Mouse (Mus musculus) gastrocnemius, postnatal 4 days (tissue): ENCODE results near the gene Kcnh2. TPM values are rescaled to one million over a fixed set of nuclear protein-coding genes. Genes with fewer than 3 reads are reported as not detected.

Experiments used
- DNase-seq, 2 experiments: peaks; one replicate each; pipeline ENCODE4 v3.0.0; 2021 to 2022; ENCODE audit warnings: low spot score in 2 of 2, mixed read lengths in 2 of 2
- total RNA-seq, 2 experiments: library from RNA; stranded (reverse); gene quantifications; 2 replicates each; pipeline ENCODE4 v1.2.3; 2021

Gene Kcnh2
- total RNA-seq, 2 experiments from 2014 or later: 22.4 to 24.6 TPM

DNA sequence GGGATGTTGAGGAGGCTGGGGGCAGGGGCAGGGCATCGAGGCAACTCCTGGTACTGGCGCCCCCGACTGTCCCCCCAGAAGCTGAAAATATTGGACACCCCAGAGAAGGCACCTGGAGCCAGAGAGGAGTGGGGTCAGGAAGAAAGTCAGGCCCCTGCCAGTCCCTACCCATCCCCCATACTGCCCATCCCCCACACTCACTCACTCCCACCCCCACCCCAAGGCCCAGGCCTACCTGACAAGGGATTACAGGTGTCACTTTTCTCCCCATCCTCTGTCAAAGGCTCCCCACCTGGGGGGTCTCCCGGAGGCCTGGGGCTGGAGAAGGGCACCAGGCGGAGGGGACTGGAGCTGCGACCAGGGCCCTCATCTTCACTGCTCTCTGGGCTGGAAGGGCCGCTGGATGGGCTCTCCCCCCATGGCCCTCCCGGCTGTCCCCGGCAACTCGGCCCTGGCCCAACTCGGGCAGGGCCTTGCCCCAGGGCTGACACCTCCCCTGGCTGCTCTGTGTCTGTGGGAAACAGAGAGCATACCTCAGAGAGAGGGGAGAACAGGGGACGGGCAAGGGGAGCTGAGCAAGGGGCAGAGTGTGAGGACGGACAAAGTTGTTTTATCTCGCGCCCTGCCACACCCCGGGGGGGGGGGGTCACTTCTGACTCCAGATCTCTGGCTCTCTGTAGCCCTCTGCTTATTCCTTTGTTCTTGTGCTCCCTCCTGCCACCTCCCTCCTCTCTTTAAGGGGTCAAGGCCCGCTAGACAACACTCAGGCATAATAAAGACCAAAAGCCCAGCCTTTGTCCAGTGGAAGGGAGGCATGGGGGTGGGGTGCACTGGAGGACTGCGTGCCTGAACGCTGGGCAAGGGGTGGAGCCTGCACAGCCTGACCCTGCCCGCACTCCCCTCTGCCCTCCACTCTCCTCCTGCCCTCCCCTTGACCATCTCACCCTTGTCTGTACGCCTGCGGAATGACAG, 29.4 kb downstream of the Kcnh2 start:
- DNase-seq: no peak

- no peak for DNase-seq
Observed at GRCm38 (mm10) chr5:24320894-24321293, 30.5 kb downstream of the Kcnh2 start.

- DNase-seq: no peak
Observed at GRCm38 (mm10) chr5:24320467-24320813, 31.0 kb downstream of the Kcnh2 start.

DNA sequence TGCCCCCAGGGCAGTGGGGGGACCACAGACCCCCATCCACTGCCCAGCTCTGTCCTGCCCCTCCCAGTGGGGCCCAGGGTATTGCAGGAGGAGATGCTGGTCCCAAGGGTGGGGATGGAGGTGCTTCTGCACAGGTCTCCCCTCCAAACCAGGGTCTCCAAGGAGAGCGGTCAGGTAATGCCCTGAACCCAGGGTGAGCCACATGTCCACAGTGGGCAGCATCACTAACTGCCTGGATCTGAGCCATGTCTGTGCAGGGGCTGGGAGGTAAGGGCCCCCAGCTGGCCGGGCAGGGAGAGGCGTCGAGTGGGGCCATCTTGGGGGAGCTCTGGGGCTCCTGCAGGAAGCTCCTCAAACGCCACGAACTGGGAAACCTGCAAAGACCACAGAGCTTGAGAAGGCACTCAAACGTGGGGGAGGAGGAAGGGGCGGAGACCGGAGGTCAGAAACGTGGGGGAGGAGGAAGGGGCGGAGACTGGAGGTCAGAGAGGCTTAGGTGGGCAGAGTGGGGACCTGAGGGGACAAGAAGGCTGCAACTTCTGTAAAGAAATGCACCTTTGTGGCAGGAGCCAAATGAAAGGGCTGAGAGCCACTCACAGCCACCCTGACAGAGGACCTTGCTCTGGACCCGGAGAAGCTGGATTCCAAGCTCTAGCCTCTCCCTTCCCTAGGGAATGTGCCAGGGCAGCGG, 31.5 kb downstream of the Kcnh2 start:
- no peak for DNase-seq

DNA sequence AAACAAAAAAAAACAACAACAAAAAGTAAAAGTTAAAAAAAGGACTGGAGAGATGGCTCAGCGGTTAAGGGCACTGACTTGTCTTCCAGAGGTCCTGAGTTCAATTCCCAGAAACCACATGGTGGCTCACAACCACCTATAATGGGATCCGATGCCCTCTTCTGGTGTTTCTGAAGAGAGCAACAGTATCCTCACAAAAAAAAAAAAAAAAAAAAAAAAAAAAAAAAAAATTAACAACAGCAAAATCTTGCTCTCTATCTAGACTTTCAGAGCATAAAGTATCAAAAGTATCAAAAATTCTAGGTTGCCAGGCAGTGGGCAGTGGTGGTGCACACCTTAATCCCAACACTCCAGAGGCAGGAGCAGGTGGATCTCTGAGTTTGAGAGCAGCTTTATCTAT, 42.2 kb downstream of the Kcnh2 start:
- DNase-seq: no peak

DNA sequence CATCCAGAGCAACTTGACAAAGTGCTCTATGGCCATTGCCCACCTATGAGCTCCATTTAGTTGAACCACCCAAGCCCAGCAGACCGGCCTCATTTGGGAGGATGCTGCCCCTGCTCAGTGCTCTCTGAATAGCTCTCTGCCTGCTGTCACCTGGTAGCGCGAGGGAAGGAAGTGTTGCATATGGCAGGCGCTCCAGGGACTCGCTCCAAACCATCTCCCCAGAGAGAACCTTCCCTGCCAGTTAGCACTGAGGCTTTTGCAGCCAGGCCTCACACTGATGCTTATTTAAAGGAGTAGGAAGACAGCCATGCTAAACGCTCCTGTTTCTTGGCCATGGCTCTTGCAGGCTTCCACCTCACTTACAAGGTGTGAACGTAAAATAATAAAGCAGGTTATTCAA, 42.8 kb downstream of the Kcnh2 start:
- no peak for DNase-seq

GRCm38 (mm10) chr5:24307118-24307777, 44.2 kb downstream of the Kcnh2 start:
- DNase-seq: peak in 1 of 2 experiments; percentile 27

GRCm38 (mm10) chr5:24303199-24303598, 48.2 kb downstream of the Kcnh2 start:
- DNase-seq: no peak

DNA sequence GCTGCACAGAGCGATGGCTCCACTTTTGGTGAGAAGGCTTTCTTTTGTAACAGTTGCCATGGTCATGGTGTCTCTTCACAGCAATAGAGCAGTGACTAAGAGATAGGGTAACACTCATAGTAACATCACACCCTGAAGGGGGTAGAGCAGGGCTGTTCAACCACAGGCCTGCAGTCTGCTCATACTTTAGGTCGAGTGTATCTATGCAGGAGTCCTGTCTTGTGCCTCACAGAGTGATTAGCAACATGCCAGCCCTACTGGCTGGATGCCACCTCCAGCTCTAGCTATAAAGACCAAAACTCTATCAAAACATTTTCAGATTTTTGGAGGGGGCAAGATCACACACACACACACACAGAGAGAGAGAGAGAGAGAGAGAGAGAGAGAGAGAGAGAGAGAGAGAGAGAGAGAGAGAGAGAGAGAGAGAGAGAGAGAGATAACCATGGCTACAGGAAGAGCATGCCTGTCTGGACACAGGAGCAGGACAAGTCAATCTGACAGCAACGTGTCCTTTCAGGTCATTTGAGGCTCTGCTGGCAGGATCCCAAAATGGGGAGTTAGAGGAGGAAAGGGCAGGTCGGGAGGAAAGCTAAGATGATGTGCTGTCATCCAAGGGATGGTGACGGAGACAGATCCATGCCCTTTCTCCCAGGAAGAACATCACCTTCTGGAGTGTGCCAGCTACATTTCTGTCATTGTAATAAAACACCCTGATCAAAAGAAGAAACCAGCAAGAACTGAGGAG, 51.4 kb downstream of the Kcnh2 start:
- no peak for DNase-seq

- no peak for DNase-seq
Observed at GRCm38 (mm10) chr5:24291954-24292353, 59.5 kb downstream of the Kcnh2 start.

- DNase-seq: no peak
Observed at GRCm38 (mm10) chr5:24286221-24286970, 65.0 kb downstream of the Kcnh2 start.

GRCm38 (mm10) chr5:24284145-24284544, 67.3 kb downstream of the Kcnh2 start:
- DNase-seq: no peak

- DNase-seq: no peak
Observed at GRCm38 (mm10) chr5:24283181-24283580, 68.2 kb downstream of the Kcnh2 start.

- no peak for DNase-seq
Observed at GRCm38 (mm10) chr5:24280523-24280922, 70.9 kb downstream of the Kcnh2 start.

DNA sequence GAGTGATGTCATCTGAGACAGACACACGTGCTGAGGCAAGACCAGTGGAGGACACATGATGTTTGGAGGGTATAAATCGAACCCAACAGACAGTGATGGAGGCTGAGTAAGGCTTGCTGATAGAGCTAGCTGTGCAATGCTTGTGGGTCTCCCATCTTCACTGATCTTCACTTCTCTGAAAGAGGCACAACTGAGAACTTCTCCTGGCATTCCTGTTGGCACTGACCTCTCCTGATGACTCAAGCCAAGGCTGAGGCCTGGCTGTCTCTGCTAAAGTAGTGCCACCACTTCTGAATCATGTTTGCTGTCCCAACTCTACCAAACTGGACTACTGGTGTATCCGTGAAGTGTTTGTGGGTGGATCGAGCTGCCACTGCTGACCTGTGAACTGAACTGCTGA, 71.9 kb downstream of the Kcnh2 start:
- DNase-seq: no peak

DNA sequence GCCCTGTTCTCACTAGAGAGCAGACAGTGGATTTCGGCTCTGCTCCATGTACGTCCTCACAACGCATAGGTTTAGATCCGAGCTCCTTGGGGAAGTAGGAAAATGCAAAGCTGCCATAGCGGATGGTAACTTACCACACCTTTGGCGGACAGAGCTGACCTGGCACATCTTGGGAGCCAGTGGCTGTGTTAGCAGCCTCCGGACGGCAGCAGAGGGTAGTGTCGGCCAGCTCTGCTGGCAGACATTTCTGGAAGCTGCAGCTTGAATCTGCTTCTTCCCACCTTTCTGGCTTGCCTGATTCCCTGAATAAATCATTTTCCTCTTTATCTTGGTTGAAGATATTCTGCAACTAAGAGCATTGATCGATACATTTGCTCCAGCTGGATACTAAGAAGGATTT, 73.2 kb downstream of the Kcnh2 start:
- no peak for DNase-seq

- no peak for DNase-seq
Observed at GRCm38 (mm10) chr5:24273683-24274621, 77.5 kb downstream of the Kcnh2 start.

GRCm38 (mm10) chr5:24270941-24271340, 80.5 kb downstream of the Kcnh2 start:
- no peak for DNase-seq
